Mouse (Mus musculus): ENCODE measurements at regions not wholly inside any gene's neighbourhood (a gene's known extent, or its start where the extent isn't known, plus 50 kb on each side); places are given as distances from the start of the nearest gene placed in this dataset.

GRCm38 (mm10) chr17:79481112-79481738 is 126.3 kb upstream of the Cdc42ep3 start:
- no peak overlapping the region for H3K4me2 ChIP-seq (ENCODE audit: low read depth, low read length)
- H3K9me3 ChIP-seq (ENCODE audit: control insufficient read depth, low read length), result 0 out of 2 replicates have a peak, but pooled peaks cover 3% of the 10 kb centered on the region
- H3K4me3 ChIP-seq (ENCODE audit: low read depth, low read length), result no peak overlapping the region
- DNase-seq (ENCODE audit: low spot score) (no peak), ATAC-seq (ENCODE audit: low read depth) (no peak)
- H3K36me3 ChIP-seq (ENCODE audit: control insufficient read depth, insufficient read depth, low read length), result no peaks in the 10 kb centered on the region
- no peak overlapping the region for H3K27ac ChIP-seq (replicated peaks; ENCODE audit: low read depth, low read length)
- 87% methylated on average over 6 of the region's 6 CpGs for WGBS
- H3K9ac ChIP-seq (ENCODE audit: low read depth, low read length), result no peak overlapping the region
- H3K4me1 ChIP-seq (ENCODE audit: control insufficient read depth, insufficient read depth, low read length), result no peaks in the 10 kb centered on the region
- no peaks in the 10 kb centered on the region for H3K27me3 ChIP-seq (replicated peaks; ENCODE audit: control insufficient read depth, insufficient read depth, low read length)

DNA sequence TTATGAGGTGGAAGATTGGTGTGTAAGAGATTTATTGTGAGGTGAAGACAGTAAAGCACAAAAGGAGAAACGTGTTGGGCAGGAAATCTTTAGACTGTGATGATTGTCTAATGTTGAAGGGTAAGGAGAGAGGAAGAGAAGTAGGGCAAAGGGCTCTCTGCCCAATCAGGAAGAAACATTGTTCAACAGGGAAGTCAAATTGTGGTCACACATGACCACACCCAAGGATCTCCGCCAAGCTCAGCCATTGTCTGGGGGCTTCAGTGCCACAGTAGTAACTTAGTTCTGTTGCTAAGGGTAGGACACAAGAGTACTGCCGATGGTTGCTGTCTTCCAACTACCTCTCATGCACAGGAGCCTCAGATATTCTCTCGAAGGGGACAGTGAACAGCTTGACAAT is 127.0 kb upstream of the Cdc42ep3 start:
- ATAC-seq (ENCODE audit: low read depth) (no peak), DNase-seq (ENCODE audit: low spot score) (no peak)
- H3K4me1 ChIP-seq (ENCODE audit: control insufficient read depth, insufficient read depth, low read length), result no peaks in the 10 kb centered on the region
- no peaks in the 10 kb centered on the region for H3K36me3 ChIP-seq (ENCODE audit: control insufficient read depth, insufficient read depth, low read length)
- H3K4me3 ChIP-seq (ENCODE audit: low read depth, low read length), result no peak overlapping the region
- H3K9ac ChIP-seq (ENCODE audit: low read depth, low read length), result no peak overlapping the region
- H3K27me3 ChIP-seq (replicated peaks; ENCODE audit: control insufficient read depth, insufficient read depth, low read length), result no peaks in the 10 kb centered on the region
- no peak overlapping the region for H3K27ac ChIP-seq (replicated peaks; ENCODE audit: low read depth, low read length)
- 78% methylated on average over 4 of the region's 4 CpGs for WGBS
- H3K9me3 ChIP-seq (ENCODE audit: control insufficient read depth, low read length), result 0 out of 2 replicates have a peak, but pooled peaks cover 3% of the 10 kb centered on the region
- no peak overlapping the region for H3K4me2 ChIP-seq (ENCODE audit: low read depth, low read length)

DNA sequence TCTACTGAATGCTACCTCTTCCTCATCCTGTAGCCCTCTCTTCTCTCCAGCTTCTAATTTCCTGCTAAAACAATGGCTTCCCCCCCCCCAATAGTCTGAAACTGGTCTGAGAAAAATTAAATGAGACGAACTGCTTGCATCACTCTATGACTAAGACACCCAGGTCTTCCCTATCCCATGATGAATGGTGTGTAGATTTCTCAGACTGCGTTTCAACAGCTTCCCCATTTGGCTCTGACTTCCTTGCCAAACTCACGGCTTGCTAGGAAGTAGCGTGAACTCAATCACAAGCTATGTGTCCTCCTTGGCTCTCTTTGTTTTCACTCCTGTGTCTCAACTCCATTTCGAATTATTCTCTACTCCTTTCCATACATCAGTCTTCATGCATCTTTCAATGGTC is 126.4 kb upstream of the Rmdn2 start:
- Histone ChIP-seq H3K27ac (replicated peaks; ENCODE audit: low read depth, low read length) (no peak overlapping the region), H3K4me1 (ENCODE audit: control insufficient read depth, insufficient read depth, low read length) (no peaks in the 10 kb centered on the region), H3K9me3 (ENCODE audit: control insufficient read depth, low read length) (no peaks in the 10 kb centered on the region), H3K36me3 (ENCODE audit: control insufficient read depth, insufficient read depth, low read length) (no peaks in the 10 kb centered on the region), H3K27me3 (replicated peaks; ENCODE audit: control insufficient read depth, insufficient read depth, low read length) (no peaks in the 10 kb centered on the region), H3K4me2 (ENCODE audit: low read depth, low read length) (no peak overlapping the region), H3K9ac (ENCODE audit: low read depth, low read length) (no peak overlapping the region), H3K4me3 (ENCODE audit: low read depth, low read length) (no peak overlapping the region)
- no peak for ATAC-seq (ENCODE audit: low read depth)
- DNase-seq (ENCODE audit: low spot score), result no peak
- WGBS, result 85% methylated on average over 5 of the region's 5 CpGs

DNA sequence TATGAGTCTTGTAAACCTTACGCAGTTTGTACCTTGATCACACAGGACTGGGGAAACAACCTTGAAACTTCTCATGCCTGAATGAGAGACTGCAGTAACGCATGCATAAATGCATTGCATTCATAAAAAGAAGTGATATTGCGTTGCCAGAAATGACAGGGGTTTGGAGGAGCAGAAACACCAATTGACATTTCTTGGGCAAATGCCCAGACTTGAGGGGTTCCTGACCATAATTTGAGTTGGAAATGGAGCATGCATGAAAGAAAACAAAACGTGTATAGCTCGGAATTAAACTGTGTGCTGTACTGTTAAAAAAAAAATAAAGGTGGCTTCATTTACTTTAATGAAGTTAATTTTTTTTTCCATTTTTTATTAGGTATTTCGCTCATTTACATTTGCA is 122.4 kb upstream of the Rmdn2 start:
- H3K9ac ChIP-seq (ENCODE audit: low read depth, low read length), result no peak overlapping the region
- no peaks in the 10 kb centered on the region for H3K4me1 ChIP-seq (ENCODE audit: control insufficient read depth, insufficient read depth, low read length)
- no peak overlapping the region for H3K4me3 ChIP-seq (ENCODE audit: low read depth, low read length)
- H3K27ac ChIP-seq (replicated peaks; ENCODE audit: low read depth, low read length), result no peak overlapping the region
- no peak for ATAC-seq (ENCODE audit: low read depth)
- peak; percentile 84 for DNase-seq (ENCODE audit: low spot score)
- no peaks in the 10 kb centered on the region for H3K27me3 ChIP-seq (replicated peaks; ENCODE audit: control insufficient read depth, insufficient read depth, low read length)
- 61% methylated on average over 6 of the region's 6 CpGs for WGBS
- no peaks in the 10 kb centered on the region for H3K9me3 ChIP-seq (ENCODE audit: control insufficient read depth, low read length)
- no peak overlapping the region for H3K4me2 ChIP-seq (ENCODE audit: low read depth, low read length)
- H3K36me3 ChIP-seq (ENCODE audit: control insufficient read depth, insufficient read depth, low read length), result no peaks in the 10 kb centered on the region

DNA sequence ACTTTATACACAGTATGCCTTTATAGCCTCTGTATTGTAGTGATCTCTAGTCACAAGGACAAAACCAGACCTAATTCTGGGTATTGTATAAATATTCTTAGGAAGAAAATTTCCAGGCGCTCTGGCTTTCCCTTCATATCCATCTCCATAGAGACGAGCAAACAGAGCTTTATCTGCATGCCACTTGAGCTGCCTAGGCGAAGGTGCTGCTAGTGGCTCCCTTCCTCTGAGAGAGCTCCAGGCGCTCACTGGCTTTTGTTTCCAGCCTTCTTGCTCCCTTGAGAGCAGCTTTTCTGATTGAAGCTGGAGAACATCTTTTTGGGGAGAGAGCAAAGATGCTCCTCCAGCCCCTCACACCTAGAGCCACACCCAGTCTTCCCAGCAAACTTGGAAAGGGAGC is 114.0 kb upstream of the Rmdn2 start:
- Histone ChIP-seq H3K27ac (replicated peaks; ENCODE audit: low read depth, low read length) (no peak overlapping the region), H3K9me3 (ENCODE audit: control insufficient read depth, low read length) (peaks cover 5% of the 10 kb centered on the region; the same call in 1 of the 2 replicates), H3K9ac (ENCODE audit: low read depth, low read length) (no peak overlapping the region), H3K36me3 (ENCODE audit: control insufficient read depth, insufficient read depth, low read length) (no peaks in the 10 kb centered on the region), H3K4me3 (ENCODE audit: low read depth, low read length) (no peak overlapping the region), H3K27me3 (replicated peaks; ENCODE audit: control insufficient read depth, insufficient read depth, low read length) (no peaks in the 10 kb centered on the region), H3K4me2 (ENCODE audit: low read depth, low read length) (no peak overlapping the region), H3K4me1 (ENCODE audit: control insufficient read depth, insufficient read depth, low read length) (no peaks in the 10 kb centered on the region; the same call in 1 of the 2 replicates)
- no peak for ATAC-seq (ENCODE audit: low read depth)
- no peak for DNase-seq (ENCODE audit: low spot score)
- 72% methylated on average over 4 of the region's 4 CpGs for WGBS

DNA sequence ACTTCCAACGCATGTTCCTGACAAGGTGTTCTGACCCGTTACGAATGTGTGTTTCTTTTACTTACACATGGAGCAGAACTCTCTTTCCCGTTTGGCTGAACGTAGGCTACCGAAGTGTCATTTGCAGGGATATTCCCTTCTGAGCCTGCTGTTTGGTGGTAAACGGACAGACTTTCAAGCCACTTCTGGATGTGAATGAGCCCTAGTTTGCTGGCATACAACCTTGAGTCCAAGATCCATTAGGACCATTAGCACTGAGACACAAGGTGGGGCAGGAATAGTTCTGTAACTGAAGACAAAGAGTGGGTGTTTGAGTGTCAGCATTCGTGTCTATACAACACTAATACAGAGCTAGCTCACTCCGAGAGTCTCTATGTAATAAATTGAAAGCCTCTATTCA is 113.3 kb upstream of the Rmdn2 start:
- Histone ChIP-seq H3K9ac (ENCODE audit: low read depth, low read length) (no peak overlapping the region), H3K4me2 (ENCODE audit: low read depth, low read length) (no peak overlapping the region), H3K4me3 (ENCODE audit: low read depth, low read length) (no peak overlapping the region), H3K36me3 (ENCODE audit: control insufficient read depth, insufficient read depth, low read length) (no peaks in the 10 kb centered on the region), H3K4me1 (ENCODE audit: control insufficient read depth, insufficient read depth, low read length) (no peaks in the 10 kb centered on the region; the same call in 1 of the 2 replicates), H3K9me3 (ENCODE audit: control insufficient read depth, low read length) (peaks cover 5% of the 10 kb centered on the region; the same call in 1 of the 2 replicates), H3K27ac (replicated peaks; ENCODE audit: low read depth, low read length) (no peak overlapping the region), H3K27me3 (replicated peaks; ENCODE audit: control insufficient read depth, insufficient read depth, low read length) (no peaks in the 10 kb centered on the region)
- ATAC-seq (ENCODE audit: low read depth) (no peak), DNase-seq (ENCODE audit: low spot score) (no peak)
- 90% methylated on average over 9 of the region's 9 CpGs for WGBS

DNA sequence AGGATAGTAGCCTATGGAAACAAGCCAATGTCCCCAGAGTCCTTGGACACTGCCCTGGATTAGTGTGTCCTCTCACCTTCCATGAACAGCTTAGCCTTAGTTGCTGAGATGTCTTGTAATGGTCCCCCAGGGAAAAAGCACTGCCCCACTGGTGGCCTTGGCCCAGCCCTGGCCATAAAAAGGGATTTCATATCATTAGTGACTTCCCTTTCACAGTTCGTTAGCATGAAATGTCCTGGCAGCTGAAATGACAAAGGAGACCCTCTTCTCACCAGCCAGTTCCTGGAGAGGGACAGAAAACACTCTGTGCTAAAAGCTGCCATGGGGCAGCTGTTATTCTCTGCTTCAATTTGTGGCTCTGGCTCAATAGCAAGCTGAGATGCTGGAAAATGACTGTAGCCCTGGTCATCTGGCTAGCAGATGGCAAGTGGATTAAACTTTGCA is 110.6 kb upstream of the Rmdn2 start:
- peak; percentile 60; the same call in 1 of the 2 replicates for ATAC-seq (ENCODE audit: low read depth)

GRCm38 (mm10) chr17:79501926-79502325 is 109.7 kb upstream of the Rmdn2 start:
- no peak for ATAC-seq (ENCODE audit: low read depth)
- Histone ChIP-seq H3K27ac (replicated peaks; ENCODE audit: low read depth, low read length) (no peak overlapping the region), H3K9ac (ENCODE audit: low read depth, low read length) (no peak overlapping the region), H3K4me3 (ENCODE audit: low read depth, low read length) (no peak overlapping the region), H3K4me2 (ENCODE audit: low read depth, low read length) (no peak overlapping the region), H3K9me3 (ENCODE audit: control insufficient read depth, low read length) (peaks cover 5% of the 10 kb centered on the region; the same call in 1 of the 2 replicates), H3K36me3 (ENCODE audit: control insufficient read depth, insufficient read depth, low read length) (no peaks in the 10 kb centered on the region), H3K27me3 (replicated peaks; ENCODE audit: control insufficient read depth, insufficient read depth, low read length) (no peaks in the 10 kb centered on the region), H3K4me1 (ENCODE audit: control insufficient read depth, insufficient read depth, low read length) (no peaks in the 10 kb centered on the region)
- 83% methylated on average over 2 of the region's 2 CpGs for WGBS
- no peak for DNase-seq (ENCODE audit: low spot score)

More for the DNA sequence above, 110.6 kb upstream of the Rmdn2 start:
- Histone ChIP-seq H3K4me3 (ENCODE audit: low read depth, low read length) (no peak overlapping the region), H3K9ac (ENCODE audit: low read depth, low read length) (no peak overlapping the region), H3K9me3 (ENCODE audit: control insufficient read depth, low read length) (peaks cover 5% of the 10 kb centered on the region; the same call in 1 of the 2 replicates), H3K27me3 (replicated peaks; ENCODE audit: control insufficient read depth, insufficient read depth, low read length) (no peaks in the 10 kb centered on the region), H3K36me3 (ENCODE audit: control insufficient read depth, insufficient read depth, low read length) (no peaks in the 10 kb centered on the region), H3K27ac (replicated peaks; ENCODE audit: low read depth, low read length) (no peak overlapping the region), H3K4me1 (ENCODE audit: control insufficient read depth, insufficient read depth, low read length) (no peaks in the 10 kb centered on the region), H3K4me2 (ENCODE audit: low read depth, low read length) (no peak overlapping the region)
- WGBS, result 23% methylated on average over 1 of the region's 1 CpGs
- DNase-seq (ENCODE audit: low spot score), result peak; percentile 66

DNA sequence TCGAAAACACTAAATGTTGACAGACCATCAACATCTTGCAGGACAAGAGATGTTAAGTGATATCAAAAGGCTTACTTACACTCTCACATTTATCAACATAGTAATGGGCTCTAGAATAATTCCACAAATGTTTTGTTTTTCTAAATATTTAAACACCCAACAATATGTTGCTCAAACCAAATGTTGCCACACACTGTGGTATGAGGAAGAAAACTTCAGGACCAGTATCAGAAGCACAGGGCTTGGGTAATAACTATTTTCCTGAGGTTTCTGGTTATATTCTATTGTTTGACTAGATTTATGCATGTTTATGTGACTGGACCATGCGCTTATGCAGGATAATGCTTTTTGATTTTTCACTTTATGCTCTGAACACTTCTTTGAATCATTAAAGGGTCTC is 108.6 kb upstream of the Rmdn2 start:
- no peaks in the 10 kb centered on the region for H3K36me3 ChIP-seq (ENCODE audit: control insufficient read depth, insufficient read depth, low read length)
- no peak for DNase-seq (ENCODE audit: low spot score)
- 91% methylated on average over 2 of the region's 2 CpGs for WGBS
- no peaks in the 10 kb centered on the region for H3K27me3 ChIP-seq (replicated peaks; ENCODE audit: control insufficient read depth, insufficient read depth, low read length)
- H3K9me3 ChIP-seq (ENCODE audit: control insufficient read depth, low read length), result peaks cover 5% of the 10 kb centered on the region; the same call in 1 of the 2 replicates
- H3K4me3 ChIP-seq (ENCODE audit: low read depth, low read length), result no peak overlapping the region
- H3K4me1 ChIP-seq (ENCODE audit: control insufficient read depth, insufficient read depth, low read length), result no peaks in the 10 kb centered on the region
- ATAC-seq (ENCODE audit: low read depth), result no peak
- H3K4me2 ChIP-seq (ENCODE audit: low read depth, low read length), result no peak overlapping the region
- H3K27ac ChIP-seq (replicated peaks; ENCODE audit: low read depth, low read length), result no peak overlapping the region
- no peak overlapping the region for H3K9ac ChIP-seq (ENCODE audit: low read depth, low read length)
